Mouse (Mus musculus) cerebral cortex, adult 2 months (tissue): ENCODE data around the gene Plek.

ENCODE experiments used
- WGBS: fragments of 180-500 bp; shearing (Covaris S2); methylation state at CpG from one replicate; pipeline ENCODE4 v1.1.7; 2018; 5-methylcytosine and 5-hydroxymethylcytosine counted together

Gene Plek

GRCm38 (mm10) chr11:17051545-17052475 is at the start of gene Plek, which contains the start of gene Cnrip1:
TSS of gene Plek (minus strand) at chr11:17052381.
TSS of gene Cnrip1 (plus strand) at chr11:17051586.
- under 1% methylated on average over 38 of the region's 38 CpGs for WGBS

DNA sequence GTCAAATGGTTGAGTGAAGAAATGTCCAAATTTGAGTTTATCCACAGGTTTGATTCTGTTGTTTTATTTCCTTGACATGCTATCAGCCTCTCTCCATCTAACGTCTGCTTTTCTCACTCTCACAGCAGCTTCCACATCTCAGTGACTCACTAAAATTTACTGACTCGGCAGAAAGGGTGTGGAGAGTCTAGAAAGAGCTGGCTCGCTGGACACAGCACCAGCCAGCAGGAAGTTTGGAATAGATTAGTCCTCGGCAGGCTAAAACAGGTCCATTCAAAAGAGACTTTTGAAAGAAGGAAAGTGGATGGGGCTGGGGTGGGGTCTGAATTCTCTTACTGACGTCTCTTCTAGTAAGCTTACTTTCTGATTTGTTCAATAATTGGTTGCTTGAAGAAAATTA is 33.9 kb upstream of the Plek start:
- 21% methylated on average over 5 of the region's 5 CpGs for WGBS

GRCm38 (mm10) chr11:17083866-17084265 is 31.7 kb upstream of the Plek start:
- 18% methylated on average over 1 of the region's 1 CpGs for WGBS

GRCm38 (mm10) chr11:17083455-17083854 is 31.3 kb upstream of the Plek start:
- 76% methylated on average over 3 of the region's 3 CpGs for WGBS

GRCm38 (mm10) chr11:17082953-17083352 is 30.8 kb upstream of the Plek start:
- 39% methylated on average over 2 of the region's 2 CpGs for WGBS

GRCm38 (mm10) chr11:17082086-17082485 is 29.9 kb upstream of the Plek start:
- WGBS: 40% methylated on average over 3 of the region's 3 CpGs

DNA sequence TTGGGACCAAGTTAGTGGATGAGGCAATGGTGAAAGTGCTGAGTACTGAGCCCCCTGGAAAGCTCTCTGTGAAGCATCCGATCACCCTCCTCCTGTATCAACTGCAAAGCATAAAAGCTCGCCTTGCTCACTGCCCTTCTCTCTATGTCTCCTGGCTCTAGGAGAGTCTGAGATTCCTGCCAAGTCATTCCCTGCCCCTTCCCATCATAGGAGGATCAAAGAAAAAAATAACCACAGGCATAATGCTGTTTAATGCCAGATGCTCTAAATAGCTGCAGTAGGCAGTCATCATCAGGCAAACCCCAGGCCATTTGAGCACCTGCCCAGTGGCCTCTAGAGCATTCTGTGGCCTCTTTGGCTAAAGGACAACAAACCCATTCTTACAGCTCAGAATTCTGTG is 23.5 kb upstream of the Plek start:
- 91% methylated on average over 2 of the region's 2 CpGs for WGBS

DNA sequence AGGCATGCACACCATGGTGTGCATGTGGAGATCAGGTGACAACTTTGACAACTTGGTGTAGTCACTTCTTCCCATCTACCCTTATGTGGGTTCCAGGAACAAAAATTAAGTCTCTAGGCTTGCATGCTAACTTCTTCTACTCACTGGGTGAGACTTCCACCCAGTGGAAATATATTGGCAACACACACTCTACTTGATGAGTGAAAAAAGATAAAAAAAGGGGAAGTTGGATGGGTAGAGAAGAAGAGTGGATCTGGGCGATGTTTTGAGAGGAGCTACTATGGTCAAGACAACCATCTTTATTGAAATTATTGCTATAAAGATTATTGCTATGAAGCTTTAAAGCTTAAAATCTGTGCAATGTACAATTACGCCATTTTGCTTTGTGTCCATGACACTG is 17.2 kb upstream of the Plek start:
- WGBS: 96% methylated on average over 2 of the region's 2 CpGs

GRCm38 (mm10) chr11:17052476-17053049 is 382 bp upstream of the Plek start:
- 7% methylated on average over 6 of the region's 6 CpGs for WGBS

GRCm38 (mm10) chr11:17045806-17046205 is 6.4 kb downstream of the Plek start:
- 58% methylated on average over 2 of the region's 2 CpGs for WGBS

GRCm38 (mm10) chr11:17023984-17024383 is 28.2 kb downstream of the Plek start:
- 89% methylated on average over 3 of the region's 3 CpGs for WGBS

DNA sequence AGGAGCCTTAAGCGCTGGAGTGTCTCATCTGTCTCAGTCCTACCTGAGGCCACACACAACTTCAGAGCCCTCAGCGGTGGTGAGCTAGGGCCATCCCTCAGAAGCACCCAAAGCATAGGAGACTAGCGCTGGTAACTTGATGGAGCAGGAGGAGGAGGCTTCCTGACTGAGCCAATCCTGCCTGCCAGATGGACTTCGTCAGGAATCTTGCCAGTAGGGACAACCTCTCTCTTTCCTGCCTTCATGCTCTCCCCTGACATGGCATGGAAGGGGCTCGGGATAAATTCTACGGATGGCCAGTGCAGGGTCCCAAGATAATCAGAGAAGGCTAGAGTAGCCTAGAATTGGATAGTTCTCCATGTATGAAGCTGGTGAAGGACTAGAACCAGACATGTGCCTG is 29.0 kb downstream of the Plek start:
- WGBS: 82% methylated on average over 6 of the region's 6 CpGs

- WGBS: 88% methylated on average over 7 of the region's 7 CpGs
These were observed 32.9 kb downstream of the Plek start for GRCm38 (mm10) chr11:17019328-17019727.

- WGBS: 77% methylated on average over 7 of the region's 7 CpGs
These were observed 43.7 kb downstream of the Plek start for GRCm38 (mm10) chr11:17008498-17008941.

GRCm38 (mm10) chr11:17007517-17008173 is 44.5 kb downstream of the Plek start:
- WGBS: 54% methylated on average over 5 of the region's 5 CpGs

GRCm38 (mm10) chr11:17006526-17006925 is 45.7 kb downstream of the Plek start:
- 86% methylated on average over 3 of the region's 3 CpGs for WGBS

DNA sequence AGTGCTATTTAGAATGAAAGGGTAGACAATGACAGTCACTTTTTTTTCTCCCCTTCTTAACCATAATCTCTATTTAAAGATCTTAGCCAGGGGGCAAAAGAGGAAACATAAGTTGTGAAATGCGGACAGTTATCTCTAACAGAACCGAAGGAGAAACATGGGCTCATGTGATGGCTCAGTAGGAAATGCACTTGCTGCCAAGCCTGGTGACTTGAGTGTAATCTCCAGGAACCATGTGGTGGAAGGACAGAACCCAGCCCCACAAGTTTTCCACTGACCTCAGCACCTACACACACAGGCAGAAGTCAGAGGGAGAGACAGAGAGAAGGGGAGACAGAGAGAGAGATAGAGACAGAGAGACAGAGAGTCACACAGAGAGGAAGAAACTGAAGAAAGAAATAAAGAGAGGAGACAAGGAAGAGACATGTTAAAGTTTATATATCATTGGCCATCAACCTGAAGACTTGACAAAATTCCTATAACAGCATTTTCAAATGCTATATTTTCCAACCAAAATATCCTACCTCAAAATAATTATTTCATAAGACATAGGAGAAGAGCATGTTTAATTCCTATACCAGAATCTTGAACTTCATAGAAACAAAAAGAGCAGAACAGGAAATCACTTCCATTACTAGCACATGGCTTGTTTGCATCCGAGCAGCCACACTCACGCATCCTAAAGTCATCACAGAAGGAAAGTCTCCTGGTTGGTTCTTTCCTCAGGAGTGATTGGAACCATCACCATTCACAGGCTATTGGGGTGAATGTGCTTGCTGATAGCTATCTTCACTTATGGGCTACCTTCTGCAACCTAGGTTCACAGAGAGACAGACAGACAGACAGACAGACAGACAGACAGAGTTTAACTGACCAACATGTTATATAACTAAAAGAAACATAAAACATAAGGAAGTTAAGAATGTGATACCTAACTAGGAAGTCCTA is 47.0 kb downstream of the Plek start:
- 76% methylated on average over 4 of the region's 4 CpGs for WGBS

DNA sequence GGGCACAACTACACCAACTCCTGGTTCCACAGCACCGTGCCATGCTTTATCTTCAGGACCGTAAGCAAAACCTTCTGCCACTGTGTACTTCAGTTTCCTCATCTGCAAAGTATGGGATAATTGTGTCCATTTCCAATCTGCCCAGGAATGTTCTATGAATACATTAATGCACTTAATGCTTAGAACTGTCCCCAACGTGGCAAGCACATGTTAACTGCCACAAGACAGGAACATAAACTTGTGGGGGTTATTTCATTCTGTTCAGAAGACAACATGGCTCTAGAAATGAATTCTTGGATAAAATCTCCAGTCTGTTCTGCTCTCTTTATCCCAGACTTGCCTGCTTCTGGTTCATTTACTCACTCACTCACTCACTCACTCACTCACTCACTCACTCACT is 48.4 kb downstream of the Plek start:
- WGBS: 82% methylated on average over 3 of the region's 3 CpGs

GRCm38 (mm10) chr11:17002739-17003373 is 49.3 kb downstream of the Plek start:
- WGBS: 88% methylated on average over 7 of the region's 7 CpGs

GRCm38 (mm10) chr11:17000353-17001334 is 51.5 kb downstream of the Plek start:
- WGBS: 71% methylated on average over 9 of the region's 9 CpGs
